Mouse (Mus musculus) CD8-positive naive resting alpha-beta T cell, adult 2 months (primary cell): Measurements from ENCODE around the gene Gm3005.
"Not testable (repeated sequence)": the region's sequence is repeated elsewhere in the genome, so short reads cannot be mapped to it uniquely, and the experiment has no call there.

ENCODE experiments used
- DNase-seq, 2 experiments: peaks; one replicate each; pipeline ENCODE4 v3.0.0; 2022; ENCODE audit warnings: low read depth in 2 of 2, low spot score in 2 of 2

Gene Gm3005

GRCm38 (mm10) chr14:3427803-3428202 lies at the start of gene Gm3005:
Gene Gm3005, plus strand, starts transcription at chr14:3428103.
- DNase-seq, result not testable (repeated sequence)

DNA sequence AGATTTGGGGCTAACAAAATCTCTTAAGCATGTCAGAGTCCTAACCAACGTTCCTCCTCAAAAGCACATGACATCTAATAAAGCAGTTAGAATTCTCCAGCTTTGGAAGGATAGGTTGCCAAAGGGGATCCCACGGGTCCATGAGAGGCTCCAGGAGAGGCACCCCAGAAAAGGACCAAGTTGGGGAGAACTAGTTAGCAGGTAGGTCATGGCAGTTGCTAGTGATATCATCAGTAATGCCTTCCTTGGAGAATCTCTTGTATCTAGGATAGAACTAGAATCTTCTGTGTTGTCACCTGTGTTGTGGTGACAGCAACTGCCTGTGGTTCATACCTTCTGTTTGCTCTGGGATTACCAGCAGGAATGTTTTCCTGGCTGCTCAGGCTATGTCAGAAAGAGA lies 33.1 kb upstream of the Gm3005 start, which contains the start of gene Gm10413:
Gene Gm10413, plus strand, starts transcription at position 301 of the 400 bp plus-strand sequence.
- DNase-seq, result not testable (repeated sequence)

GRCm38 (mm10) chr14:3412314-3412713 lies 15.6 kb upstream of the Gm3005 start, which contains the start of gene Gm10409:
Gene Gm10409, plus strand, starts transcription at chr14:3412614.
- DNase-seq, result not testable (repeated sequence)

GRCm38 (mm10) chr14:3449079-3449478 lies 21.2 kb downstream of the Gm3005 start, which contains the start of gene Gm10408:
Gene Gm10408, plus strand, starts transcription at chr14:3449379.
- DNase-seq, result not testable (repeated sequence)

DNA sequence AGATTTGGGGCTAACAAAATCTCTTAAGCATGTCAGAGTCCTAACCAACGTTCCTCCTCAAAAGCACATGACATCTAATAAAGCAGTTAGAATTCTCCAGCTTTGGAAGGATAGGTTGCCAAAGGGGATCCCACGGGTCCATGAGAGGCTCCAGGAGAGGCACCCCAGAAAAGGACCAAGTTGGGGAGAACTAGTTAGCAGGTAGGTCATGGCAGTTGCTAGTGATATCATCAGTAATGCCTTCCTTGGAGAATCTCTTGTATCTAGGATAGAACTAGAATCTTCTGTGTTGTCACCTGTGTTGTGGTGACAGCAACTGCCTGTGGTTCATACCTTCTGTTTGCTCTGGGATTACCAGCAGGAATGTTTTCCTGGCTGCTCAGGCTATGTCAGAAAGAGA lies 206.3 kb downstream of the Gm3005 start, which contains the start of gene Gm3012:
Gene Gm3012, plus strand, starts transcription at position 301 of the 400 bp plus-strand sequence.
- DNase-seq, result not testable (repeated sequence)
